Mouse (Mus musculus) cortical plate, adult 2 months (tissue): ENCODE results near the gene Wdr72. TPM values are rescaled to one million over a fixed set of nuclear protein-coding genes. Genes with fewer than 3 reads are reported as not detected.

ENCODE experiments used
- H3K27ac ChIP-seq: fragments of 200-500 bp; 2 replicates; pipeline ENCODE4 v1.5.1; 2012; ENCODE audit warnings: low read length, control low read depth, inconsistent platforms; ENCODE audit not compliant: insufficient read depth
- H3K4me1 ChIP-seq: fragments of 200-500 bp; 2 replicates; pipeline ENCODE4 v1.6.1; 2011; ENCODE audit warnings: low read length; ENCODE audit not compliant: control insufficient read depth, insufficient read depth
- H3K4me3 ChIP-seq: fragments of 200-500 bp; 2 replicates; pipeline ENCODE4 v1.5.1; 2011; ENCODE audit warnings: mild to moderate bottlenecking, low read length, control low read depth; ENCODE audit not compliant: insufficient read depth
- CTCF ChIP-seq: fragments of 200-500 bp; IDR thresholded peaks from 2 replicates; pipeline ENCODE4 v1.5.1; 2011; ENCODE audit warnings: mild to moderate bottlenecking, control low read depth, low read length; ENCODE audit not compliant: insufficient read depth; ENCODE audit errors: extremely low read depth
- POLR2A ChIP-seq: fragments of 200-500 bp; IDR thresholded peaks from 2 replicates; pipeline ENCODE4 v1.6.1; 2011; ENCODE audit warnings: mild to moderate bottlenecking, low read length, control low read depth; ENCODE audit not compliant: insufficient read depth; ENCODE audit errors: extremely low read depth
- polyA plus RNA-seq: library from polyadenylated mRNA; depleted of rRNA; stranded (reverse); fragments of >200 nt; gene quantifications from 2 replicates; pipeline ENCODE4 v1.2.3, GENCODE M21; 2012; rRNA removed

The Wdr72 gene
- polyA plus RNA-seq, 1 experiment = 0.02 TPM

- TF ChIP-seq CTCF = no peak
- TF ChIP-seq POLR2A = no peak
- no peak overlapping the region for H3K4me3 ChIP-seq
- no peak overlapping the region for H3K27ac ChIP-seq
- H3K4me1 ChIP-seq = no peaks in the 10 kb centered on the region
Measured at GRCm38 (mm10) chr9:74294479-74294878, 184.3 kb downstream of the Wdr72 start.

- no peak for TF ChIP-seq CTCF
- TF ChIP-seq POLR2A = no peak
- H3K4me3 ChIP-seq = no peak overlapping the region
- H3K4me1 ChIP-seq = no peaks in the 10 kb centered on the region
- H3K27ac ChIP-seq = no peak overlapping the region
Measured at GRCm38 (mm10) chr9:74318771-74319170, 208.6 kb downstream of the Wdr72 start.

- Histone ChIP-seq H3K4me3 (no peak overlapping the region), H3K4me1 (no peaks in the 10 kb centered on the region), H3K27ac (no peak overlapping the region)
- no peak for TF ChIP-seq CTCF
- TF ChIP-seq POLR2A = no peak
Measured at GRCm38 (mm10) chr9:74324089-74324924, 214.2 kb downstream of the Wdr72 start.

GRCm38 (mm10) chr9:74324925-74325295 lies 214.8 kb downstream of the Wdr72 start:
- TF ChIP-seq POLR2A (no peak), CTCF (no peak)
- Histone ChIP-seq H3K4me1 (no peaks in the 10 kb centered on the region), H3K27ac (no peak overlapping the region), H3K4me3 (no peak overlapping the region)

GRCm38 (mm10) chr9:74325981-74326380 lies 215.8 kb downstream of the Wdr72 start:
- Histone ChIP-seq H3K4me1 (no peaks in the 10 kb centered on the region), H3K27ac (no peak overlapping the region), H3K4me3 (no peak overlapping the region)
- no peak for TF ChIP-seq POLR2A
- no peak for TF ChIP-seq CTCF

GRCm38 (mm10) chr9:74328821-74329220 lies 218.7 kb downstream of the Wdr72 start:
- Histone ChIP-seq H3K4me1 (no peaks in the 10 kb centered on the region), H3K27ac (no peak overlapping the region), H3K4me3 (no peak overlapping the region)
- TF ChIP-seq CTCF (no peak), POLR2A (no peak)

GRCm38 (mm10) chr9:74330706-74331495 lies 220.7 kb downstream of the Wdr72 start:
- TF ChIP-seq CTCF = no peak
- no peak for TF ChIP-seq POLR2A
- no peak overlapping the region for H3K27ac ChIP-seq
- no peak overlapping the region for H3K4me3 ChIP-seq
- no peaks in the 10 kb centered on the region for H3K4me1 ChIP-seq

GRCm38 (mm10) chr9:74332321-74332720 lies 222.2 kb downstream of the Wdr72 start:
- TF ChIP-seq CTCF (no peak), POLR2A (no peak)
- Histone ChIP-seq H3K27ac (no peak overlapping the region), H3K4me3 (no peak overlapping the region), H3K4me1 (no peaks in the 10 kb centered on the region)

Other genes starting within 250 kb of the Wdr72 start
- gene Unc13c, start 141.4 kb upstream of the Wdr72 start, polyA plus RNA-seq = 5.5 and 7.6 TPM in 2 replicates